Mouse (Mus musculus) lung, embryonic 16.5 days (tissue): Measurements from ENCODE around the gene Polk. TPM values are rescaled to one million over a fixed set of nuclear protein-coding genes. Genes with fewer than 3 reads are reported as not detected.

Source experiments
- ATAC-seq: fragments of 200-750 bp; cut with Nextera tagmentation; 2 replicates; pipeline ENCODE4 v1.8.0; 2017; ENCODE audit warnings: low read depth, mild to moderate bottlenecking, moderate library complexity
- H3K27ac ChIP-seq: fragments of 300-500 bp; sonication (generic); 2 replicates; pipeline ENCODE4 v1.5.1; 2014; ENCODE audit warnings: mild to moderate bottlenecking, control low read depth, low read length
- H3K27me3 ChIP-seq: fragments of 300-500 bp; sonication (generic); 2 replicates; pipeline ENCODE4 v1.6.1; 2014; ENCODE audit warnings: low read depth, low read length, mixed read lengths; ENCODE audit not compliant: control insufficient read depth, insufficient read depth
- H3K36me3 ChIP-seq: fragments of 300-500 bp; sonication (generic); 2 replicates; pipeline ENCODE4 v1.6.1; 2014; ENCODE audit warnings: low read length; ENCODE audit not compliant: control insufficient read depth, insufficient read depth
- H3K4me1 ChIP-seq: fragments of 300-500 bp; sonication (generic); replicated peaks from 2 replicates; pipeline ENCODE4 v1.6.1; 2014; ENCODE audit warnings: low read length, mixed read lengths; ENCODE audit not compliant: control insufficient read depth, insufficient read depth
- H3K4me2 ChIP-seq: fragments of 300-500 bp; sonication (generic); 2 replicates; pipeline ENCODE4 v1.6.1; 2014; ENCODE audit warnings: low read depth, low read length, control low read depth
- H3K4me3 ChIP-seq: fragments of 300-500 bp; sonication (generic); 2 replicates; pipeline ENCODE4 v1.5.1; 2014; ENCODE audit warnings: mild to moderate bottlenecking, low read length, control low read depth
- H3K9ac ChIP-seq: fragments of 300-500 bp; sonication (generic); 2 replicates; pipeline ENCODE4 v1.6.1; 2014; ENCODE audit warnings: low read length, control low read depth
- H3K9me3 ChIP-seq: fragments of 300-500 bp; sonication (generic); 2 replicates; pipeline ENCODE4 v1.6.1; 2016; ENCODE audit warnings: low read length; ENCODE audit not compliant: control insufficient read depth
- WGBS: fragments of 180-500 bp; shearing (Covaris S2); extraction: QIAGEN DNeasy Blood & Tissue Kit; methylation state at CpG from one replicate; pipeline ENCODE4 v1.1.7; 2014; 5-methylcytosine and 5-hydroxymethylcytosine counted together
- polyA plus RNA-seq: library from polyadenylated mRNA; unstranded; fragments of >200 nt; fragmentation: Nextera tagmentation; extraction: Ambion mirVana; gene quantifications from 2 replicates; pipeline ENCODE4 v1.2.1, GENCODE M21; 2015

Polk gene
- polyA plus RNA-seq, 1 experiment from 2014 or later, result 9.9 TPM

- 0 out of 2 replicates have a peak, but pooled peaks cover 4% of the 10 kb centered on the region for H3K4me1 ChIP-seq
- 79% methylated on average over 4 of the region's 4 CpGs for WGBS
- no peak overlapping the region for H3K27ac ChIP-seq
- no peaks in the 10 kb centered on the region for H3K27me3 ChIP-seq
- H3K9ac ChIP-seq, result no peak overlapping the region
- no peak overlapping the region for H3K4me3 ChIP-seq
- no peaks in the 10 kb centered on the region for H3K36me3 ChIP-seq
- H3K4me2 ChIP-seq, result no peak overlapping the region
- no peak for ATAC-seq
- H3K9me3 ChIP-seq, result no peaks in the 10 kb centered on the region
These were observed 101.9 kb downstream of the Polk start for GRCm38 (mm10) chr13:96440436-96440835.

GRCm38 (mm10) chr13:96436921-96437320, 105.5 kb downstream of the Polk start:
- H3K9me3 ChIP-seq, result no peaks in the 10 kb centered on the region
- H3K27ac ChIP-seq, result no peak overlapping the region
- H3K4me2 ChIP-seq, result no peak overlapping the region
- H3K4me3 ChIP-seq, result no peak overlapping the region
- no peaks in the 10 kb centered on the region for H3K27me3 ChIP-seq
- 73% methylated on average over 1 of the region's 1 CpGs for WGBS
- no peaks in the 10 kb centered on the region for H3K36me3 ChIP-seq
- H3K9ac ChIP-seq, result no peak overlapping the region
- ATAC-seq, result no peak
- H3K4me1 ChIP-seq, result peaks cover 31% of the 10 kb centered on the region

DNA sequence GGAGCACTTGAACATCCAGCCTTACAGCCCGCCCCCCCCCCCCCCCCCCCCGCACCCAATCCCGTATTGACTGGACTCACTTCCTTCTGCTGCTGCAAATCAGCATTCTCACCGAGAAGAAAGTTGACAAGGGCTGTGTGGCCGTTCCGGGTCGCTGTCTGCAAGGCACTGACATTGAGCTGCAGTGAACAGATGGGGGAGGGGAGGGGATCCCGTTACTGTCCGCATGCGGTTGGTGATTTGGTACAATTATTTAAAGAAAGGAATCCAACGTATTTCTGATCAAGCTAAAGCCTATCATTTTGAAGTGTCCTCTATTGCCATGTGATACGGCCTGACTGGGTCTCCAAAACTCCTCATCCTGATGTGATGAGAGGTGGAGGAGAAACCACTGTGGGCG, 106.6 kb downstream of the Polk start:
- no peak overlapping the region for H3K4me3 ChIP-seq
- 0 out of 2 replicates have a peak overlapping the region, but pooled peaks have one; percentile 16 for H3K4me2 ChIP-seq
- H3K27me3 ChIP-seq, result no peaks in the 10 kb centered on the region
- WGBS, result 34% methylated on average over 13 of the region's 13 CpGs
- H3K9me3 ChIP-seq, result no peaks in the 10 kb centered on the region
- ATAC-seq, result no peak
- H3K9ac ChIP-seq, result no peak overlapping the region
- H3K4me1 ChIP-seq, result peaks cover 31% of the 10 kb centered on the region
- H3K27ac ChIP-seq, result no peak overlapping the region
- no peaks in the 10 kb centered on the region for H3K36me3 ChIP-seq

DNA sequence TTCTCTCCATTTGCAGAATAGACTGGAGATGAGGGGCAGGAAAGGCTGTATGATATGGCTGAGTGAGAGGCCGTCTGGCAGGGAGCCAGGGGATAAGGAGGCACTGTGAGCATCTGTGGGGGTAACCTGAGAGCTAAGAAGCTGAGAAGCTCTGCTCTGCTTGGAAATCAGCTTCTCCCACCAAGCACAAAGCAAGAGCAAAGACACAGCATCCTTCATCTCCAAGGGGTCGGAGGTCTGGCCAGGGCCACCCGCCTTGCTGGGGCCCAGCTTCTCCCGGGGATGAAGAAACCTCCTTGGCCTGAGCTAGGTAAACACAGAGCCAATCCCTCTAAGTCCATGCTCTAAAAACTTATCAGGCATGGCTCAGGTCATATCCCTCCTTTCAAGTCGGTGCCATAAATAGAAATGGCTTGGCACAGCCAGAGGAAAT, 107.5 kb downstream of the Polk start:
- Histone ChIP-seq H3K27me3 (no peaks in the 10 kb centered on the region), H3K4me1 (peaks cover 31% of the 10 kb centered on the region), H3K9me3 (no peaks in the 10 kb centered on the region), H3K4me3 (no peak overlapping the region), H3K36me3 (no peaks in the 10 kb centered on the region), H3K27ac (0 out of 2 replicates have a peak overlapping the region, but pooled peaks have one; percentile 26), H3K9ac (no peak overlapping the region), H3K4me2 (no peak overlapping the region)
- ATAC-seq, result peak; percentile 30; the same call in 1 of the 2 replicates
- WGBS, result 14% methylated on average over 5 of the region's 5 CpGs

DNA sequence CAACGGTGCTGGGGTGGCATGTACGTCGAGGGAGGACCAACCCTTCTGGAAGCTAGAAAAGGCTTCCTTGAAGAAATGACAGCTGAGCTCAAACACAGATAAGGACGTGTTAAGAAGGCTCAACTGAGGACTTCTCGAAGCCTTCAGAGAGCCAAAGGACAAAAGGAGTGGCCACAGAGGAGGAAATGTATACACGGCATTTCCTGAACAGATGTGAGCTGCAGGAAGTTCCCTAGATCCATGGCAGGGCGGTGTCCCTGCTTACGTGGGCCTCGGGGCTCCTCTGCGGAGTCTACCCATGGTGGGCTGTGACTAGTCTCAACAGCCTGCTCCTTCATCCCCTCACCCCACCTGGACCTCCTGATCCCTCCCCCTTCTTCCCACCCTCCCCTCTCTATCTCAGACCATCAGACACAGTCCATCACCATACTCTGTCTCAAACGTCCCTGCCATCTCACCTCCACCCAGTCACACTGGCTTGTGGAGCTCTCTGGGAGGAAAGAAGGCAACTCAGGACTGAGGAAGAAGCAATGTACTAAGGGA, 108.7 kb downstream of the Polk start:
- Histone ChIP-seq H3K9ac (no peak overlapping the region), H3K9me3 (no peaks in the 10 kb centered on the region), H3K36me3 (no peaks in the 10 kb centered on the region), H3K4me3 (no peak overlapping the region), H3K27me3 (no peaks in the 10 kb centered on the region), H3K27ac (peak overlapping the region; percentile 37; the same call in 1 of the 2 replicates), H3K4me1 (peaks cover 31% of the 10 kb centered on the region), H3K4me2 (no peak overlapping the region)
- peak; percentile 51 for ATAC-seq
- WGBS, result 39% methylated on average over 11 of the region's 11 CpGs

GRCm38 (mm10) chr13:96433041-96433440, 109.3 kb downstream of the Polk start:
- no peak for ATAC-seq
- WGBS, result 69% methylated on average over 6 of the region's 6 CpGs
- H3K27ac ChIP-seq, result no peak overlapping the region
- no peak overlapping the region for H3K4me3 ChIP-seq
- H3K27me3 ChIP-seq, result no peaks in the 10 kb centered on the region
- H3K9me3 ChIP-seq, result no peaks in the 10 kb centered on the region
- no peaks in the 10 kb centered on the region for H3K36me3 ChIP-seq
- H3K9ac ChIP-seq, result no peak overlapping the region
- H3K4me1 ChIP-seq, result peaks cover 31% of the 10 kb centered on the region
- H3K4me2 ChIP-seq, result no peak overlapping the region

DNA sequence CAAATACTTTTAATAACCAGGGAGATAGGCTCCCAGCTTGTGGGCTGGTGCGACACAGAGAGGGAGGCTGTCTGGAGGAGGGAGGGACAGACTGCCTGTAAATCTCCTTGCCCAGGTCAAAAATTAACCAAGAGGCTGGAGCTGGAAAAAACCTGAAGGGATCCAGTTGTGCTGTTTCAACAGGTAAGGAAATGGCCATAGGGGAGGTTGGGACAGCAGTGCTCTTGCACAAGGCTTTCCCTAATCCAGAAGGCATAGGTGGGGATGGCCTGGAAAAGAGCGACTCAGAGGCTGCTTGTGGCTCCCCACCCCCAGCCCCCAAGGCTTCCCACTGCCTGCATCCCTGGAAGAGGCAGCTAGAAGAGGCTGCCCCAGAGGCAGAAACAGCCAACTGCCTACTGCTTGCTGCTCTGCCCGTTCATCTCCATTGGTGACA, 110.0 kb downstream of the Polk start:
- Histone ChIP-seq H3K27ac (peak overlapping the region; percentile 45; the same call in 1 of the 2 replicates), H3K4me3 (no peak overlapping the region), H3K9me3 (no peaks in the 10 kb centered on the region), H3K4me1 (peaks cover 31% of the 10 kb centered on the region), H3K27me3 (no peaks in the 10 kb centered on the region), H3K9ac (no peak overlapping the region), H3K36me3 (no peaks in the 10 kb centered on the region), H3K4me2 (no peak overlapping the region)
- WGBS, result 52% methylated on average over 3 of the region's 3 CpGs
- peak; percentile 23; the same call in 1 of the 2 replicates for ATAC-seq

DNA sequence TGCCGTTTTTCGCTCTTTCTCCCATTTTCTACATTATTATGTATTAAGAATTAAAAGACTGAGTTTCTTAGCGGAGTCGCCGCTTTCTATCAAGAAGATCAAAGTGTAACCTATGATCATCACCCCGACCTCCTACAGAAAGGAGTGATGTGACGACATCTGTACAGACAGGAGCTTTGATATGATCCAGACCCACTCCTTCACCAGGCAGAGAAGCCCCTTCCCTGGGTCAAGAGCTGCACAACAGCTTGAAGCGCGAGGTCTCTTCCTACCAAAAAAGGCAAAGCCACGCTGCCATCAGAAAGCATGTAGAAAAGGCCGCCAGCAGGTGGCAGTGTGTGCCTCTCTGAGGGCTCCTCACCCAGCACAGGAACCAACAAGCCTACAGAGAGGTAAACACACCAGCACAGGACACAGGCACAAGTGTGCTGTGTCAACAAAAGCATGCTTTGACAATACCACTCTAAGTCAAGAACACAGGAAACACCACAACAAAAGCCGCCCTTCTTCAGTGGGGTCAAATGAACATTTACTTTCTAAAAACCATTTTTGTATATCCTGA, 110.7 kb downstream of the Polk start:
- Histone ChIP-seq H3K27ac (no peak overlapping the region), H3K9me3 (no peaks in the 10 kb centered on the region), H3K4me3 (no peak overlapping the region), H3K4me2 (no peak overlapping the region; the same call in 1 of the 2 replicates), H3K4me1 (peaks cover 31% of the 10 kb centered on the region), H3K36me3 (no peaks in the 10 kb centered on the region), H3K27me3 (no peaks in the 10 kb centered on the region), H3K9ac (no peak overlapping the region)
- WGBS, result 35% methylated on average over 12 of the region's 12 CpGs
- ATAC-seq, result peak; percentile 71
